Mouse (Mus musculus) v-Abl transformed pro-B cells (cell line): Measurements from ENCODE around the gene Xntrpc.

Experiments
- in situ Hi-C, 2 experiments: fragments of 400-800 bp; cut with MboI; formaldehyde crosslinking; loops; one replicate each; pipeline ENCODE4 v1.15.1; 2025; ENCODE audit not compliant: unreplicated experiment in 2 of 2

Gene Xntrpc

DNA sequence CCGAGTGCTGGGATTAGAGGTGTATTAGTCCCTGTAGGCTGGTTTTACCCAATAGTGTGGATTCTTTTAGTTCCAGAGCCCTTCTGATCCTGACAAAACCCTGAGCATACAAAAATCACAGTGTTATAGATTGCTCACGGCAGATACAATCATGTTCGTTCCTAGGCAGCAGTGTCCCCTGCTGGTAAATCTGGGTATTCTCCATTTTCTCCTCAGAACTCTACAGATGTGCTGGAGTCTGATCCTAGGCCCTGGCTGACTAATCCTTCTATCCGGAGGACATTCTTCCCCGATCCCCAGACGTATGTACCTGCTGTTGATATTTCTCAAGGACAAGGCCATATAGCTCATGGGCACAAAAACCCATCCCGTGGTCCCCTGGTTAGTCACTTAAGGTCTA, 13.0 kb downstream of the Xntrpc start:
- in situ Hi-C loops: loop anchor here (5.0 to 25.0 kb wide), 7 partner anchors 81 to 1116 kb away; partner anchors contain the start of genes Clpb (in 2 of the 2), Gm45837 (in 1 of the 2), P2ry2 (in 1 of the 2) and P2ry6 (in 1 of the 2)

DNA sequence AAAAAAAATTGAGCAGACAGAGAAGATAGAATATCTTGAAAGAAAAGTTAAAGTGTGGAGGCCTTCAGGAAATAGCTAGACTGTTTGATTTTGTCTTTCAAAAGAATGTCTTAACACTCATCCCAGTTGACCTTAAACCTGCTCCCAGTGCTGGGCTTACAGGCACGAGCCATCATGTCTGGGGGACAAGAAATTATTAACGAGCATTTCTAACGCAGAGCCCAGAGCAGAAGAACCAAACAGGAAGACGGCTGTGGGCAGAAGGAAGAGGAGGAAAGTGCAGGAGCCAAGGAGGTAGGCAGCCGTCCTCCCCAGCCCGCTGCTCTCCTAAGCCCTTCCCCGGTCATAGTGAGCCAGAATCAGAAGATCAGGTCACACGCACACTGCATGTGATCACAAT, 14.8 kb downstream of the Xntrpc start:
- in situ Hi-C loops: loop anchor here (5.0 to 25.0 kb wide), 5 partner anchors 163 to 1118 kb away; partner anchors contain the start of genes Gm45837 (in 1 of the 2), P2ry2 (in 1 of the 2), P2ry6 (in 1 of the 2) and Pde2a (in 1 of the 2)

GRCm38 (mm10) chr7:102081784-102082183, 16.3 kb downstream of the Xntrpc start:
- in situ Hi-C loops: loop anchor here (5.0 to 25.0 kb wide), 5 partner anchors 164 to 1119 kb away; partner anchors contain the start of genes Gm45837 (in 1 of the 2), P2ry2 (in 1 of the 2), P2ry6 (in 1 of the 2) and Pde2a (in 1 of the 2)

GRCm38 (mm10) chr7:102082816-102083215, 17.3 kb downstream of the Xntrpc start, which contains the start of gene Trpc2:
Trpc2 (plus strand) TSS chr7:102083116.
- in situ Hi-C loops: loop anchor here (5.0 to 25.0 kb wide), 5 partner anchors 166 to 1121 kb away; partner anchors contain the start of genes Gm45837 (in 1 of the 2), P2ry2 (in 1 of the 2), P2ry6 (in 1 of the 2) and Pde2a (in 1 of the 2)

DNA sequence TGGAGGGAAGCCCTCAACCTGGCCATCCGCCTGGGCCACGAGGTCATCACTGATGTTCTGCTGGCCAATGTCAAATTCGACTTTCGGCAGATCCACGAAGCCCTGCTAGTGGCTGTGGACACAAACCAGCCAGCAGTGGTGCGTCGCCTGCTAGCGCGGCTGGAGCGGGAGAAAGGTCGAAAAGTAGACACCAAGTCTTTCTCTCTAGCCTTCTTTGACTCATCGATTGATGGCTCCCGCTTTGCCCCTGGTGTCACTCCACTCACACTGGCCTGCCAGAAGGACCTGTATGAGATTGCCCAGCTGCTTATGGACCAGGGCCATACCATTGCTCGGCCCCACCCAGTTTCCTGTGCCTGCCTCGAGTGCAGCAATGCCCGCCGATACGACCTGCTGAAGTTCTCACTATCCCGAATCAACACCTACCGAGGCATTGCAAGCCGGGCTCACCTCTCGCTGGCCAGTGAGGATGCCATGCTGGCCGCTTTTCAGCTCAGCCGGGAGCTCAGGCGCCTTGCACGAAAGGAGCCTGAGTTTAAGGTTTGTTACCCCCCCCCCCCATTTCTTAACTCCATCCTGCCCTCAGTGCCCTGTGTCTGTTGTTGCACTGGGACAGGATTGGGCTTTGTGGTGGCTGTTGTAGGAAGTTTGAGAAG, 18.7 kb downstream of the Xntrpc start:
- in situ Hi-C loops: loop anchor here (5.0 to 25.0 kb wide), 5 partner anchors 167 to 1122 kb away; partner anchors contain the start of genes Gm45837 (in 1 of the 2), P2ry2 (in 1 of the 2), P2ry6 (in 1 of the 2) and Pde2a (in 1 of the 2)

- in situ Hi-C loops: loop anchor here (25.0 kb wide), 4 partner anchors 675 to 1125 kb away; partner anchors contain the start of genes Gm45837 (in 1 of the 2), P2ry2 (in 1 of the 2), P2ry6 (in 1 of the 2) and Pde2a (in 1 of the 2)
These were observed 21.8 kb downstream of the Xntrpc start for GRCm38 (mm10) chr7:102087336-102087735.

GRCm38 (mm10) chr7:102099760-102100661, 34.5 kb downstream of the Xntrpc start:
- in situ Hi-C loops: loop anchor here (25.0 kb wide), 4 partner anchors 688 to 1138 kb away; partner anchors contain the start of genes Gm45837 (in 1 of the 2), P2ry2 (in 1 of the 2), P2ry6 (in 1 of the 2) and Pde2a (in 1 of the 2)

DNA sequence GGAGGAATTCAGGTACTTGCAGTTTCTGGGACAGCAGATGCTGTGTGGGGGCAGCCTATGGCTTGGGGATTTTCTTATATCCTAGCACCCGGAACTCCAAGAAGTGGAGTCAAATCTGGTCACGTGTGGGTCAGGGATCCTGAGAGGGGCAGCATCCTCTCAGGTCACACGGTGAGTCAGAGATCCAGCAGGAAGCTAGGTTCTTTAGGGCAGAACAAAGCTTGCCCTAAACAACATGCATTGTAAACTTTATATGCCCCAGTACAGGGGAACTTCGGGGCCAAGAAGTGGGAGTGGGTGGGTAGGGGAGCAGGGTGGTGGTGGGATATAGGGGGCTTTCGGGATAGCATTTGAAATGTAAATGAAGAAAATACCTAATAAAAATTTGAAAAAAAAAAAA, 35.4 kb downstream of the Xntrpc start:
- in situ Hi-C loops: no loop called here

DNA sequence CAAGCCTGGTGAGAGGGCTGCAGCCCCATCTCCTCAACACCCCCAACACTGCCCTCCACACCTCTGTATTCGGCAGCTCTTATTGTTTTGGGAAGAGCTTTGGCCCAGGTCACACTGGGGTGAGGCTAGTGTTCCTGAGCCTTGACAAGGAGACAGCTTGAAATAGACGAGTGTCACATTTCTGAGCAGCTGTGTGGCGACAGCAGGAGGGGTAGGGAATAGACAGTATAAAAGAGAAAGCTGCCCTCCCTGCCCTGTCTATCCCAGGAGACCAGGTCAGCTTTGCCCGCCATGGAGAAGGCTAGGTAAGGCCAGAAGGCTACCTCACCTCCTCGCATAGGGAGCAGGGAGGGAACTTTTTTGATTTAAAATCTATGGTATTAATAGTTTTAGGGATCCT, 36.0 kb downstream of the Xntrpc start, which contains the start of gene Art1:
TSS of gene Art1 (plus strand) at position 257 of the 400 bp plus-strand sequence.
- in situ Hi-C loops: no loop called here

DNA sequence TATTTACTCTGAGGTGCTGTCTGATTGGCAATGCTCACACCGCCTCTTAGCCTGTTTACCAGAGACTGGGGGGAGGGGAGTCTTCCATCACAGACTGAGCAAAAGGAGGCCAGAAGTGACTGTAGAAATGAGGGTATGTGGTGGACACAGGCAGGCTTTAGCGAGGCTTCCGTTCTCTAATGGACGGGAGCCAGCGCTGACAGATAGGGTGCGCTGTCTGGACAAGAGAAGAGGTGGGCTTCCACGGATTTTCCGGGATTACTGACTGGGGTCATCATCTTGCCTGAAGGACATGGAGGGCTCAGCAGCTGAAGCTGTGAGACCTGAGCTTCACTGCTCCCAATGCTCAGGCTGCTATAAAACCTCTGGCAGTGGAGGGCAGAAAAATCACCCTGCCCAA, 36.7 kb downstream of the Xntrpc start:
- in situ Hi-C loops: no loop called here

DNA sequence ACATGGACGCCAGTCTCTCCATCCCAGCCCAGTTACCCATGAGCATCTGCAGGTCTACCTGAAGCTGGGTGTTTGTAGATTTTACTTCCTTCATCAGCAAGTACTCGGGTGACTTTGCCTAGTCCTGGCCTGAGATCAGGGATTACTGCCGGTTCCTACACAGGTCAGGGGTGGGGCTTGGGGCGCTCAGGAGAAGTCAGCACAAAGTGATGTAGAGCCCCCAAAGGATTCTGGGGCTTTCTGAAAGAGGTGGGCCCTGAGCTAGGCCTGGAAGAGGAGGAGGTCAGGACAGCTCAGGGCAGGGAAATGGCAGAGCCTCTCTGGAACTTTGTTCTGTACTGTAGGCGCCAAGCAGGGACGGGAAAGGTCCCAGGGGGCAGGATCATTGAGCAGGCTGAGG, 37.2 kb downstream of the Xntrpc start:
- in situ Hi-C loops: no loop called here

- in situ Hi-C loops: no loop called here
These were observed 38.0 kb downstream of the Xntrpc start for GRCm38 (mm10) chr7:102103555-102103954.

DNA sequence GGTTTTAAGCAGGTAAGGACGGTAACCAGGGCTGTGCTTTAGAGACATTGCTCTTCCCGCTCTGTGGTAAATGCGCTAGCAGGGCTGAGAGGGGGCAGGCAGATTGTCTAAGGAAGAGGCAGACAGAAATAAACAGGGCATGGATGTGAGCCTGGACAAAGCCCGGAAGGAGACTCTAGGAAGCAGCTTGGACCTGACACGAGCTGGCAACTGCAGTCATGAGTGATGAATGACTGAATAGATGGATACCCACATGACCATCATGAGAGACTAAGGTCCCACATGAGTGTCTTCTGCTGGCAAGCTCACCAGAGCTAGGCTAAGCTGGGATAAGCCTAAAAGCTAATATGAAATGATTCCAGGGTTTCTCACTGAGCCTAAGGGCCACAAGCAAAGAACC, 38.6 kb downstream of the Xntrpc start:
- in situ Hi-C loops: no loop called here

DNA sequence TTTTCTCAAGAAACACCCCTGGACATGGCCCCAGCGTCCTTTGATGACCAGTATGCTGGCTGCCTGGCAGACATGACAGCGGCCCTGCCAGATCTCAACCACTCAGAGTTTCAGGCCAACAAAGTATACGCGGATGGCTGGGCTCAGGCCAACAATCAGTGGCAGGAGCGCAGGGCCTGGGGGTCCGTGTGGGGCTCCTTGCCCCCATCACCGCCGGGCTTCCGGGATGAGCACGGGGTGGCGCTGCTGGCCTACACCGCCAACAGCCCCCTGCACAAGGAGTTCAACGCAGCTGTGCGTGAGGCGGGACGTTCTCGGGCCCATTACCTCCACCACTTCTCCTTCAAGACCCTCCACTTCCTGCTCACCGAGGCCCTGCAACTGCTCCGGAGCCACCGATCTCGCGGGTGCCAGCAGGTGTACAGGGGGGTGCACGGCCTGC, 41.2 kb downstream of the Xntrpc start:
- in situ Hi-C loops: no loop called here

GRCm38 (mm10) chr7:102108206-102108605, 42.7 kb downstream of the Xntrpc start:
- in situ Hi-C loops: no loop called here

GRCm38 (mm10) chr7:102109171-102109570, 43.7 kb downstream of the Xntrpc start, which contains the start of gene Art5:
Art5 (minus strand) TSS chr7:102109489.
- in situ Hi-C loops: no loop called here

- in situ Hi-C loops: no loop called here
These were observed 44.2 kb downstream of the Xntrpc start for GRCm38 (mm10) chr7:102109746-102110145.

DNA sequence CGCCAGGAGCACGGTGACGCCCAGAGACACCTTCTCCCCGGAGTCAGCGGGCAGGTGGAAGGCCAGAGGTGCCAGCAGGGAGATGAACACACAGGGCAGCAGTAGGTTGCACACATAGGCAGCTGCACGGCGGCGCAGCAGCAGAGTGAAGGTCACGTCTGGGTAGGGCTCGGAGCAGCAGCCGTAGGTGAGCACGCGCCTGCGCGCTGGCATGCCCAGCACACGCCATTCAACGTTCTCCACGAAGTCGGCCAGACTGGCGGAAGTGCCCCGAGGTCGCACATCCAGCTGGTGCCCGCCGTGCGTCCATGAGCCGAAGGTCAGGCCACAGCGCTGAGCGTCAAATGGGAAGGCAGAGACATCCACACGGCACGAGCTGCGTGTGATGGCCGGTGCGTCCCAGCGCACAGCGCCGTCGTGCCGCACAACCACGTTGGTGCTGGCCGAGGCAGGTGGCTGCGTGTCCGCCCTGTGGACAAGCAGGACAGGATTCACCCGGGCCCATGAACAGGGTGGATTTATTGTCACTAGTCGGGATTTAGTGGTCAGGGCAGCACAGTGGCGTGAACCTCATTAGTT, 47.7 kb downstream of the Xntrpc start:
- in situ Hi-C loops: no loop called here

DNA sequence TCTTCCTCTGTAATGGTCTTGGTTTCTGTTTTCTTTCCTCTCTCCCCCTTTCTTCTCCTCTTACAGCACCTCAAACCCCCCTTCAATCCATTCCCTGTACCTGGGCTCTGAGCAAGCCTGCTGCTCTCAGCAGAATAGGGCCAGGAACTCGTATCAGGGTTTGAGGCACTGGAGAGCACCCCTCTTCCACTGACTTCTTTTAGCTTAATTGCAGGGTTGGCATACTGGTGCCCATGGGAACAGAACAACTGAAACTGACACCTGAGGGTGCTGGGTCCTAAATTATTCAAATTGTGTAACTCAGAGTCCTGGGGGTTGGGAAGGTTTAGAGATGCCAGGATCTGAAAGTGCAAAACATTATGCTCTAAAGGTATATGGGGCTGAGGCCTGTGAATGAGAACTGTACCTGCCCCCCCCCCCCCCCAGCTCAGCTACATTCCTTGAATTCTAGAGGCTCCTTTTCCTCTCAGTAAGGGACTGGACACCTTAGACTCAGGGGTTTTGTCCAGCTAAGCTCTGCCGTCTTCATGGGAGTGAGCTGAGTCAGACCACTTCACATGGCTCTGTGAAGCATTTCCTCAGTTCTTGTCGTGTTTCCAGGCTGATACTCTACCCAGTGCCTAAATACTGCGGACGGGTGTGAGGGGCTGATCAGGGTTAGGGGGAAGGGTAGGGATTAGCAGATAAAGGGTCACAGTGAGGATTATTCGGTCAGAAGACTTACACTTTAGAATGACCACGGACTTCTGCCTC, 51.2 kb downstream of the Xntrpc start, which contains the start of gene Chrna10:
TSS of gene Chrna10 (minus strand) at position 250 of the 753 bp plus-strand sequence.
- in situ Hi-C loops: no loop called here
